Mouse (Mus musculus): Measurements from ENCODE around the gene BC107364. TPM values are rescaled to one million over a fixed set of nuclear protein-coding genes. Genes with fewer than 3 reads are reported as not detected.
"Not testable (repeated sequence)": the region's sequence is repeated elsewhere in the genome, so short reads cannot be mapped to it uniquely, and the experiment has no call there.

The BC107364 gene
- polyA plus RNA-seq, 1 experiment from 2014 or later, result not detected

- not testable (repeated sequence) for H3K27ac ChIP-seq (replicated peaks; ENCODE audit: low read depth, low read length); H3K4me2 ChIP-seq (ENCODE audit: low read depth, low read length); H3K4me3 ChIP-seq (ENCODE audit: low read depth, low read length); H3K36me3 ChIP-seq (ENCODE audit: control insufficient read depth, insufficient read depth, low read length); H3K4me1 ChIP-seq (ENCODE audit: control insufficient read depth, insufficient read depth, low read length); H3K27me3 ChIP-seq (replicated peaks; ENCODE audit: control insufficient read depth, insufficient read depth, low read length); H3K9me3 ChIP-seq (ENCODE audit: control insufficient read depth, low read length); H3K9ac ChIP-seq (ENCODE audit: low read depth, low read length); DNase-seq (ENCODE audit: low spot score)
- peak; percentile 11; the same call in 1 of the 2 replicates for ATAC-seq (ENCODE audit: low read depth)
- WGBS, result no CpG with 5 or more reads among the region's 50 CpGs
These were observed 847 bp downstream of the BC107364 start for GRCm38 (mm10) chr3:96451181-96451737.

GRCm38 (mm10) chr3:96450586-96450896, 1.6 kb downstream of the BC107364 start:
- DNase-seq (ENCODE audit: low spot score); H3K9ac ChIP-seq (ENCODE audit: low read depth, low read length); H3K9me3 ChIP-seq (ENCODE audit: control insufficient read depth, low read length); H3K4me2 ChIP-seq (ENCODE audit: low read depth, low read length); H3K4me3 ChIP-seq (ENCODE audit: low read depth, low read length); H3K36me3 ChIP-seq (ENCODE audit: control insufficient read depth, insufficient read depth, low read length); H3K4me1 ChIP-seq (ENCODE audit: control insufficient read depth, insufficient read depth, low read length); H3K27me3 ChIP-seq (replicated peaks; ENCODE audit: control insufficient read depth, insufficient read depth, low read length); H3K27ac ChIP-seq (replicated peaks; ENCODE audit: low read depth, low read length): not testable (repeated sequence)
- 0% methylated on average over 1 of the region's 10 CpGs for WGBS
- peak; percentile 47; the same call in 1 of the 2 replicates for ATAC-seq (ENCODE audit: low read depth)

- H3K9ac ChIP-seq (ENCODE audit: low read depth, low read length); H3K4me3 ChIP-seq (ENCODE audit: low read depth, low read length); H3K27ac ChIP-seq (replicated peaks; ENCODE audit: low read depth, low read length); H3K4me1 ChIP-seq (ENCODE audit: control insufficient read depth, insufficient read depth, low read length); H3K36me3 ChIP-seq (ENCODE audit: control insufficient read depth, insufficient read depth, low read length); H3K27me3 ChIP-seq (replicated peaks; ENCODE audit: control insufficient read depth, insufficient read depth, low read length); DNase-seq (ENCODE audit: low spot score); H3K4me2 ChIP-seq (ENCODE audit: low read depth, low read length); H3K9me3 ChIP-seq (ENCODE audit: control insufficient read depth, low read length): not testable (repeated sequence)
- peak; percentile 90 for ATAC-seq (ENCODE audit: low read depth)
- no CpG with 5 or more reads among the region's 68 CpGs for WGBS
These were observed 2.1 kb downstream of the BC107364 start for GRCm38 (mm10) chr3:96449762-96450585.

GRCm38 (mm10) chr3:96445436-96445835, 6.7 kb downstream of the BC107364 start:
- no peak overlapping the region for H3K4me3 ChIP-seq (ENCODE audit: low read depth, low read length)
- H3K9ac ChIP-seq (ENCODE audit: low read depth, low read length), result no peak overlapping the region
- no peaks in the 10 kb centered on the region for H3K9me3 ChIP-seq (ENCODE audit: control insufficient read depth, low read length)
- ATAC-seq (ENCODE audit: low read depth) (no peak), DNase-seq (ENCODE audit: low spot score) (no peak)
- H3K27ac ChIP-seq (replicated peaks; ENCODE audit: low read depth, low read length), result no peak overlapping the region
- H3K4me1 ChIP-seq (ENCODE audit: control insufficient read depth, insufficient read depth, low read length), result no peaks in the 10 kb centered on the region
- WGBS, result 77% methylated on average over 4 of the region's 4 CpGs
- no peak overlapping the region for H3K4me2 ChIP-seq (ENCODE audit: low read depth, low read length)
- H3K27me3 ChIP-seq (replicated peaks; ENCODE audit: control insufficient read depth, insufficient read depth, low read length), result peaks cover 41% of the 10 kb centered on the region
- H3K36me3 ChIP-seq (ENCODE audit: control insufficient read depth, insufficient read depth, low read length), result no peaks in the 10 kb centered on the region

GRCm38 (mm10) chr3:96440578-96440977, 11.5 kb downstream of the BC107364 start:
- peaks cover 84% of the 10 kb centered on the region for H3K27me3 ChIP-seq (replicated peaks; ENCODE audit: control insufficient read depth, insufficient read depth, low read length)
- H3K36me3 ChIP-seq (ENCODE audit: control insufficient read depth, insufficient read depth, low read length), result no peaks in the 10 kb centered on the region
- no peak for ATAC-seq (ENCODE audit: low read depth)
- H3K4me3 ChIP-seq (ENCODE audit: low read depth, low read length), result peak overlapping the region; percentile 37
- H3K9ac ChIP-seq (ENCODE audit: low read depth, low read length), result peak overlapping the region; percentile 58
- no peak overlapping the region for H3K27ac ChIP-seq (replicated peaks; ENCODE audit: low read depth, low read length)
- H3K4me2 ChIP-seq (ENCODE audit: low read depth, low read length), result peak overlapping the region; percentile 66
- DNase-seq (ENCODE audit: low spot score), result peak; percentile 56
- H3K9me3 ChIP-seq (ENCODE audit: control insufficient read depth, low read length), result no peaks in the 10 kb centered on the region
- no peaks in the 10 kb centered on the region for H3K4me1 ChIP-seq (ENCODE audit: control insufficient read depth, insufficient read depth, low read length)
- 0% methylated on average over 13 of the region's 13 CpGs for WGBS

GRCm38 (mm10) chr3:96435557-96436091, 16.5 kb downstream of the BC107364 start:
- no peaks in the 10 kb centered on the region for H3K9me3 ChIP-seq (ENCODE audit: control insufficient read depth, low read length)
- ATAC-seq (ENCODE audit: low read depth), result peak; percentile 47; the same call in 1 of the 2 replicates
- DNase-seq (ENCODE audit: low spot score), result peak; percentile 48
- WGBS, result 2% methylated on average over 25 of the region's 26 CpGs
- peaks cover 52% of the 10 kb centered on the region for H3K27me3 ChIP-seq (replicated peaks; ENCODE audit: control insufficient read depth, insufficient read depth, low read length)
- no peaks in the 10 kb centered on the region for H3K4me1 ChIP-seq (ENCODE audit: control insufficient read depth, insufficient read depth, low read length)
- no peak overlapping the region for H3K27ac ChIP-seq (replicated peaks; ENCODE audit: low read depth, low read length)
- peak overlapping the region; percentile 45; the same call in 1 of the 2 replicates for H3K9ac ChIP-seq (ENCODE audit: low read depth, low read length)
- peak overlapping the region; percentile 45 for H3K4me2 ChIP-seq (ENCODE audit: low read depth, low read length)
- peak overlapping the region; percentile 26 for H3K4me3 ChIP-seq (ENCODE audit: low read depth, low read length)
- H3K36me3 ChIP-seq (ENCODE audit: control insufficient read depth, insufficient read depth, low read length), result no peaks in the 10 kb centered on the region

- no peaks in the 10 kb centered on the region for H3K9me3 ChIP-seq (ENCODE audit: control insufficient read depth, low read length)
- WGBS, result 25% methylated on average over 3 of the region's 3 CpGs
- H3K4me3 ChIP-seq (ENCODE audit: low read depth, low read length), result no peak overlapping the region
- no peak overlapping the region for H3K9ac ChIP-seq (ENCODE audit: low read depth, low read length)
- no peaks in the 10 kb centered on the region for H3K4me1 ChIP-seq (ENCODE audit: control insufficient read depth, insufficient read depth, low read length)
- no peaks in the 10 kb centered on the region for H3K36me3 ChIP-seq (ENCODE audit: control insufficient read depth, insufficient read depth, low read length)
- peaks cover 23% of the 10 kb centered on the region for H3K27me3 ChIP-seq (replicated peaks; ENCODE audit: control insufficient read depth, insufficient read depth, low read length)
- H3K4me2 ChIP-seq (ENCODE audit: low read depth, low read length), result no peak overlapping the region
- ATAC-seq (ENCODE audit: low read depth), result no peak
- DNase-seq (ENCODE audit: low spot score), result no peak
- H3K27ac ChIP-seq (replicated peaks; ENCODE audit: low read depth, low read length), result no peak overlapping the region
These were observed 19.9 kb downstream of the BC107364 start for GRCm38 (mm10) chr3:96432207-96432606.

- DNase-seq (ENCODE audit: low spot score), result no peak
- Histone ChIP-seq H3K36me3 (ENCODE audit: control insufficient read depth, insufficient read depth, low read length) (no peaks in the 10 kb centered on the region), H3K27me3 (replicated peaks; ENCODE audit: control insufficient read depth, insufficient read depth, low read length) (peaks cover 3% of the 10 kb centered on the region; the same call in 1 of the 2 replicates)
These were observed 22.3 kb downstream of the BC107364 start for GRCm38 (mm10) chr3:96429819-96430132.

More at GRCm38 (mm10) chr3:96429819-96430132, 22.3 kb downstream of the BC107364 start:
- Histone ChIP-seq H3K4me2 (ENCODE audit: low read depth, low read length) (no peak overlapping the region), H3K9ac (ENCODE audit: low read depth, low read length) (no peak overlapping the region), H3K4me3 (ENCODE audit: low read depth, low read length) (no peak overlapping the region), H3K4me1 (ENCODE audit: control insufficient read depth, insufficient read depth, low read length) (no peaks in the 10 kb centered on the region), H3K27ac (replicated peaks; ENCODE audit: low read depth, low read length) (no peak overlapping the region), H3K9me3 (ENCODE audit: control insufficient read depth, low read length) (no peaks in the 10 kb centered on the region)
- ATAC-seq (ENCODE audit: low read depth), result no peak
- 75% methylated on average over 4 of the region's 4 CpGs for WGBS

Measured in embryonic facial prominence, embryonic 14.5 days (tissue).